Mouse (Mus musculus) forebrain, embryonic 14.5 days (tissue): ENCODE data around the gene Rpl38. TPM values are rescaled to one million over a fixed set of nuclear protein-coding genes. Genes with fewer than 3 reads are reported as not detected.
A peak's percentile ranks its signal among the peaks of the same experiment; 100 is the strongest.
"Not testable (repeated sequence)": the region's sequence is repeated elsewhere in the genome, so short reads cannot be mapped to it uniquely, and the experiment has no call there.

Experiments
- ATAC-seq: fragments of 200-750 bp; cut with Nextera tagmentation; 2 replicates; pipeline ENCODE4 v1.8.0; 2017; ENCODE audit warnings: mild to moderate bottlenecking, moderate library complexity
- DNase-seq: peaks from one replicate; pipeline ENCODE4 v3.0.0-alpha.2; 2015; ENCODE audit warnings: low spot score
- H3K27ac ChIP-seq: fragments of 300-500 bp; sonication (generic); 2 replicates; pipeline ENCODE4 v1.5.1; 2014; ENCODE audit warnings: low read depth, mild to moderate bottlenecking, control low read depth, low read length, moderate library complexity
- H3K27me3 ChIP-seq: fragments of 300-500 bp; sonication (generic); replicated peaks from 2 replicates; pipeline ENCODE4 v1.6.1; 2014; ENCODE audit warnings: low read length, control low read depth, mixed read lengths; ENCODE audit not compliant: control insufficient read depth, insufficient read depth
- H3K36me3 ChIP-seq: fragments of 300-500 bp; sonication (generic); 2 replicates; pipeline ENCODE4 v1.6.1; 2014; ENCODE audit warnings: low read length, control low read depth; ENCODE audit not compliant: control insufficient read depth, insufficient read depth
- H3K4me1 ChIP-seq: fragments of 300-500 bp; sonication (generic); 2 replicates; pipeline ENCODE4 v1.6.1; 2014; ENCODE audit warnings: antibody characterized with exemption, low read length, control low read depth; ENCODE audit not compliant: control insufficient read depth, insufficient read depth
- H3K4me2 ChIP-seq: fragments of 300-500 bp; sonication (generic); 2 replicates; pipeline ENCODE4 v1.6.1; 2014; ENCODE audit warnings: mild to moderate bottlenecking, control low read depth, low read length
- H3K4me3 ChIP-seq: fragments of 300-500 bp; sonication (generic); 2 replicates; pipeline ENCODE4 v1.5.1; 2014; ENCODE audit warnings: low read depth, low read length, control low read depth
- H3K9ac ChIP-seq: fragments of 300-500 bp; sonication (generic); 2 replicates; pipeline ENCODE4 v1.6.1; 2014; ENCODE audit warnings: mild to moderate bottlenecking, low read length, control low read depth, moderate library complexity
- H3K9me3 ChIP-seq: fragments of 300-500 bp; sonication (generic); replicated peaks from 2 replicates; pipeline ENCODE4 v1.6.1; 2016; ENCODE audit warnings: low read length, control low read depth, mixed read lengths; ENCODE audit not compliant: control insufficient read depth
- WGBS: fragments of 180-500 bp; shearing (Covaris S2); extraction: QIAGEN DNeasy Blood & Tissue Kit; methylation state at CpG from one replicate; pipeline ENCODE4 v1.1.7; 2014; 5-methylcytosine and 5-hydroxymethylcytosine counted together
- polyA plus RNA-seq: library from polyadenylated mRNA; unstranded; fragments of >200 nt; fragmentation: Nextera tagmentation; extraction: Ambion mirVana; gene quantifications from 2 replicates; pipeline ENCODE4 v1.2.1, GENCODE M21; 2014

The Rpl38 gene
- polyA plus RNA-seq, 1 experiment from 2014 or later: 915 TPM

DNA sequence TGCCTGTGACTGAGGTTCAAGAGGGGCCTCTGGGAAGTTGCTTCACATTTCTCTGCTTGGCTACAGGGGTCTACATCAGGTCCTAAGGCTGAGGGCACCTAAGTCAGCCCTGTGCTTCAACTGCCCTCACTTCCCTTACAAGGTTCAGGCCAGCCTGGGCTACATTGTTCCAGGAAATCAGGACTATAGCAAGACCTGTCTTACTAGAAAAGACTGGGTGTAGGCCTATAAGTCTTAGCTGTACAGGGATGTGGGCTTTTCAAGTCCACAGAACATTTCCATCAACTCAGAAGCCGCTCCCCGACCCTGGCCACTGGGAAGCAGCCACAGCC is 5.4 kb downstream of the Rpl38 start:
- no peak overlapping the region for H3K4me3 ChIP-seq
- peaks cover 41% of the 10 kb centered on the region for H3K36me3 ChIP-seq
- WGBS: 71% methylated on average over 2 of the region's 2 CpGs
- ATAC-seq (no peak), DNase-seq (no peak)
- no peaks in the 10 kb centered on the region for H3K27me3 ChIP-seq
- no peaks in the 10 kb centered on the region for H3K9me3 ChIP-seq
- no peak overlapping the region for H3K4me2 ChIP-seq
- no peak overlapping the region for H3K9ac ChIP-seq
- no peak overlapping the region for H3K27ac ChIP-seq
- peaks cover 22% of the 10 kb centered on the region for H3K4me1 ChIP-seq

DNA sequence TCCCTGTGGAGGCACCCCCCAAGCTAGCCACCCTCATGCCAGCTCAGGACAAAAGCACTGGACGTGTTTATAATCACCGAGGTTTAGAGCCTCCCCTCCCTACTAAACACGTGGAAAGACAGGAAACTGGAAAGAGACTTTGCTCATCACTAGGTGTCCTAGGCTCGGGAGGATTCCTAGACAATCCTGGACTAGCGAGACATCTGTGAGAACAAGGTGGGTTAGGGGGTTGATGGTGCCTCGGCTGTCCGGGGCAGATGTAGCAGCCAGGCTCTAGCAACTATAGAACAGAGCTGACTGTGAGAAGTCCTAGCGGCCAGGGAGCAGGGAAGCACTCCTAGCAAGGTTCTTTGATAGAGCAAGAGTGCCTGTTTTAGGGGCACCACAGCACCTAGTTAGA is 5.9 kb downstream of the Rpl38 start:
- H3K9ac ChIP-seq: no peak overlapping the region
- no peaks in the 10 kb centered on the region for H3K27me3 ChIP-seq
- 56% methylated on average over 8 of the region's 8 CpGs for WGBS
- no peak overlapping the region for H3K4me2 ChIP-seq
- H3K4me3 ChIP-seq: no peak overlapping the region
- H3K9me3 ChIP-seq: no peaks in the 10 kb centered on the region
- no peak for DNase-seq
- H3K27ac ChIP-seq: no peak overlapping the region
- no peak for ATAC-seq
- peaks cover 41% of the 10 kb centered on the region for H3K36me3 ChIP-seq
- peaks cover 22% of the 10 kb centered on the region for H3K4me1 ChIP-seq

DNA sequence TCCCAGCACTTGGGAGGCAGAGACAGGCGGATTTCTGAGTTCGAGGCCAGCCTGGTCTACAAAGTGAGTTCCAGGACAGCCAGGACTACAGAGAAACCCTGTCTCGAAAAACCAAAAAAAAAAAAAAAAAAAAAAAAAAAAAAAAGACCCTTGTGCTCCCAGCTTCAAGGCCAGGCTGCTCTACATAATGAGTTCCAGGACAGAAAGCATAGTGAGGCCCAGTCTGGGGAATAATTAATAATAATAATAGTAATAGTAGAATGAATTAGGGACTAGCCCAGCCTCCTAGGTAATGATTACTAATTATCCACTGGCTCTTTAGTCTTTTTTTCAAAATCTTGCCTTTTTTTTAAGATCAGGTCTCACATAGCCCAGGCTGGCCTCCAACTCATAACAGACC is 6.5 kb downstream of the Rpl38 start:
- H3K36me3 ChIP-seq: peaks cover 41% of the 10 kb centered on the region
- peak overlapping the region; percentile 94 for H3K4me2 ChIP-seq
- H3K27me3 ChIP-seq, H3K27ac ChIP-seq, H3K9ac ChIP-seq, H3K9me3 ChIP-seq, DNase-seq: not testable (repeated sequence)
- peaks cover 17% of the 10 kb centered on the region for H3K4me1 ChIP-seq
- peak; percentile 0; the same call in 1 of the 2 replicates for ATAC-seq
- no CpG with 5 or more reads among the region's 3 CpGs for WGBS
- H3K4me3 ChIP-seq: peak overlapping the region; percentile 57; the same call in 1 of the 2 replicates

DNA sequence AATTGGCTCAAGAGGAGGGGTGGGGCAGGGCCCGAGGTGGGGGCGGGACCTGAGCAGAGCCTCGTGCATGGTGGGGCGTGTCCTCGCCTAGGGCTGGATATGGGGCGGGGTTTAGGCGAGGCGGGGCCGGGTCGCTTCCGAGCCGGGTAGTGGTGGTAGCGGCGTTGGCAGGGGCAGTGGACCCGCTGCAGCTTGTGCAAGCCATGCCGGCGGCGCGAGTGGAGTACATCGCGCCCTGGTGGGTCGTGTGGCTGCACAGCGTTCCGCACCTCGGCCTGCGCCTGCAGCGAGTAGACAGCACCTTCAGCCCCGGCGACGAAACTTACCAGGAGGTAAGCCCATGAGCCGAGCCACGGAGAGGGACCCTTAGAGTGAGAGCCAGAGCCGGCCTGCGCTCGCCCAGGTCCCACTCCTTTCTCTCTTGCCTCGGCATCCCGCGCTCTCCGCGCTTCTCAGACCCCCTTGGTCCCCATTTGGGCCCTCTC is 7.1 kb downstream of the Rpl38 start, which contains the start of gene Ttyh2:
Gene Ttyh2 (plus strand): TSS at position 91 of the 485 bp plus-strand sequence.
- Histone ChIP-seq H3K27me3 (no peaks in the 10 kb centered on the region), H3K27ac (no peak within 1 kb of the TSS), H3K9me3 (no peaks in the 10 kb centered on the region), H3K4me3 (peak within 1 kb of the TSS; percentile 57), H3K36me3 (peaks cover 37% of the 10 kb centered on the region), H3K4me1 (peaks cover 11% of the 10 kb centered on the region), H3K4me2 (peak within 1 kb of the TSS; percentile 94), H3K9ac (peak within 1 kb of the TSS; percentile 80)
- peak; percentile 87 for DNase-seq
- peak; percentile 88 for ATAC-seq
- 0% methylated on average over 40 of the region's 40 CpGs for WGBS

DNA sequence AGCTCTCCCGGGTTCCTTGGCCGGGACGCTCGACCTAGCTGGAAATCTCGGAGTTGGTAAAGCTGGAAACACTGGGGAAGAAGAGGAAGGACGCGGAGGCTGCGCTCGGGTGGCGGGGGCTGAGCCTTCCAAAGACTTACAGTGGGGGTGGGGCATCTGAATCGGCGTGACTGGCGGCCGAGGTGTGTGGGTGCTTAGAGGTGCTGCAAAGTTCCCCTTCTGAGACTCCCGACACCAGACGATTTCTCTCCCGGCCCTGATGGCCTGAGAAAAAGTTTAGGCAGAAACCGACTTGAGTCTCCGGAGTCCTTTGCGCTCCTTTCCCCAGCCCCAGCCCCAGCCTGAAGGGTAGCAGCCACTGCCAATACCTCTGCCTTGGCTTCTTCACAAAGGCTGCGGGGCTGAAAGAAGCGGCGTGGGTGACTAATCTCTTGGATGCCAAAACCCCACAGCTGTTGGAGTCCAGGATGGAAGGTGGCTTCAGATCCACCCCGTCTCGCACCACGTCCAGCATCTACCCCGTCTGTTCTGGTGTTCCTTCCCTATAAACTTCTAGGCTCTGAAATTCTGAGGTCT is 7.6 kb downstream of the Rpl38 start:
- Histone ChIP-seq H3K4me3 (peak overlapping the region; percentile 57), H3K9ac (peak overlapping the region; percentile 80), H3K27ac (no peak overlapping the region), H3K36me3 (peaks cover 32% of the 10 kb centered on the region), H3K4me1 (peaks cover 9% of the 10 kb centered on the region), H3K9me3 (no peaks in the 10 kb centered on the region), H3K4me2 (peak overlapping the region; percentile 94), H3K27me3 (no peaks in the 10 kb centered on the region)
- peak; percentile 54 for DNase-seq
- peak; percentile 30 for ATAC-seq
- WGBS: 3% methylated on average over 27 of the region's 27 CpGs

DNA sequence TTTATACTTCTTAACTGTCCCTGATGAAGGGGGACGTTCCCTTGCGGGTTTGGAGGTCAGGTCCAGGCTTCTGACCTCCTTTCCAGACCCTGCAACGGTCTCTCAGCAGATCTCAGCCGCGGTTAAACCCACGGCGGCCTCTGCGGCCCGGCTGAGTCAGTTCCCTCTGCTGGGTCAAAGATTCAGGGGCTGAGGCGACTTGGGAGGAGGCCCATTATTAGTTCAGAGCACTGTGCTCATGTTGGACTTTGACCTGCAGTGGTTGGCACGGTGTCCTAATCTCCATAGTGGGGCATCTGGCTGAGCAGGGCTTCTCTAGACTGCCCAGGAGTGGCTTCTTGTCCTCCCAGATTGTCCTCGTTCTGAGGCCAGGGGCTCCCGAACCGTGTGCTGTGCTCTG is 8.1 kb downstream of the Rpl38 start:
- DNase-seq (no peak), ATAC-seq (no peak)
- Histone ChIP-seq H3K27ac (no peak overlapping the region), H3K4me3 (peak overlapping the region; percentile 57), H3K9ac (peak overlapping the region; percentile 80), H3K4me2 (peak overlapping the region; percentile 94), H3K27me3 (no peaks in the 10 kb centered on the region), H3K4me1 (peaks cover 9% of the 10 kb centered on the region), H3K9me3 (no peaks in the 10 kb centered on the region), H3K36me3 (peaks cover 26% of the 10 kb centered on the region)
- 8% methylated on average over 14 of the region's 14 CpGs for WGBS

DNA sequence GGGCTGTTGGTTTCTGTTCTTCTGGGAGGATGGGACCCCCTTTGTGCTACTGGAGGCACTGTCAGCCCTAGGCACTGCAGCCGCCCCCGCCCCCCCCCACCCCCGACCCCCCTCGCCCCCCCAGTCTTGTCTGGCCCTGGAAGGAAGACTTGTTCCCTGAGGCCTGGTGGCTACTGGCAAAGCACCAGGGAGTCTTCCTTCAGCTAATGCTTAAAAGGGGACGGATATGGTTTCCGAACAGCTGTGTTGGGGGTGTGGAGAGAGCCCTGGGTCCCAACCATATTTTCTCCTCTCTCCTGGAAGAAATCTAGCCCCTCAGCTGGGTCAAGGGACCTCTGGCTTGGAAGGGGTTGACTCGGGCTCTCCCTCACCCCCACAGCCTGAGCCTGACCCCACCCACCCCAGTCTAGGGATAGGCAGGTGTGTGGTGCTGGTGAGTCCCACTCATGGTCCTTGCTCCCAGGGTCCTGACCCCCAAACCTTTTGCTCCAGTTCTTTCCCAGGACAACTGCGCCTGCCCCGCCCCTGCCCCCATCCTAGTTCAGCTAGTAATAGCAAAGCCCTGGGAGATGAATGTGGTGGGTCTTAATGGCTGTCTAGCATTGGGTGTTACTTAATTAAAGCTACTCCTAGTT is 8.7 kb downstream of the Rpl38 start:
- Histone ChIP-seq H3K4me2 (peak overlapping the region; percentile 94), H3K4me1 (peaks cover 9% of the 10 kb centered on the region), H3K36me3 (peaks cover 21% of the 10 kb centered on the region), H3K27me3 (no peaks in the 10 kb centered on the region), H3K4me3 (peak overlapping the region; percentile 57), H3K9me3 (no peaks in the 10 kb centered on the region), H3K9ac (peak overlapping the region; percentile 80; the same call in 1 of the 2 replicates), H3K27ac (no peak overlapping the region)
- DNase-seq (no peak), ATAC-seq (no peak)
- WGBS: 40% methylated on average over 9 of the region's 9 CpGs

DNA sequence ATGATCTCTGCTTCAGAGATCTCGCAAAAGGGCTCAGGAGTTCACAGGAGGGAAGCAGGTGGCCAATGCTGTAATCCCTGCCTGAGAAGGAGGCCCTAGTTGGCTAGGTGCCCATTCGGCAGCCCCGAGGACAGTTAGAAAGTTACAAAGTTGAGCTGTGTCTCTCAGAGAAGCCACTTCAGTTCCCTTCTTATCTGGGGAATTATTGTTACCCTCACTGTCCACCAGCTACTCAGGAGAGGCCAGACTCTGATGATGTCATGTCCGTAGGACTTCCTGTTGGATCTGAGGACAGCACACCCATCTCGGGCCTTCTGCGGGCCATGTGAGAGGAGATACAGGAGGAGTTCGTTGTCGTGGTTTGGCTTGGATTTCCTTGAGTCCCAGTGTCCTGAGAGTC is 11.3 kb downstream of the Rpl38 start:
- Histone ChIP-seq H3K4me3 (no peak overlapping the region), H3K27me3 (no peaks in the 10 kb centered on the region), H3K4me1 (peaks cover 9% of the 10 kb centered on the region), H3K9ac (no peak overlapping the region), H3K36me3 (no peaks in the 10 kb centered on the region), H3K9me3 (no peaks in the 10 kb centered on the region), H3K4me2 (no peak overlapping the region), H3K27ac (no peak overlapping the region)
- ATAC-seq (no peak), DNase-seq (no peak)
- 80% methylated on average over 8 of the region's 8 CpGs for WGBS

DNA sequence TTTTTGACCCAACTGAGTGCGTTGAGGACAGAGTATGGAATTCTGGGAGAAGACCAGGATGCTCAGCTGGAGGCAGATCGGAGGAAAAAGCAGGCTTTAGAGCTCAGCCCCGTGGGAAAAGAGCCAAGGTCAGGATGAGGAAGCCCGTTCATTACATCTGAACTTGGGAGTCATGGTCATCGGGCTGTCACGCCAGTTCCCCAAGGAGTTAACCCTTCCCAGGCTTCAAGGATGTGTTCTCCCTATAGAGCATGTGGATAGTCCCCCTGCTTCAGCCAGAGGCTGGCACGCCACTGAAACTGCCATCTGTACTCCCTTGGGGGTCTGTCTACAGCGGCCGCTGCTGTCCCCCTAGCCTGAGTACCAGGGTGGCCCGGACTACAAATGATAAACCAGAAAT is 12.0 kb downstream of the Rpl38 start:
- WGBS: 75% methylated on average over 10 of the region's 10 CpGs
- no peaks in the 10 kb centered on the region for H3K9me3 ChIP-seq
- ATAC-seq: no peak
- H3K9ac ChIP-seq: no peak overlapping the region
- no peak for DNase-seq
- no peaks in the 10 kb centered on the region for H3K27me3 ChIP-seq
- no peak overlapping the region for H3K4me3 ChIP-seq
- peaks cover 9% of the 10 kb centered on the region for H3K4me1 ChIP-seq
- no peaks in the 10 kb centered on the region for H3K36me3 ChIP-seq
- no peak overlapping the region for H3K27ac ChIP-seq
- H3K4me2 ChIP-seq: no peak overlapping the region
